Mouse (Mus musculus) neural tube, embryonic 13.5 days (tissue): ENCODE results near the gene Pbp2. TPM values are rescaled to one million over a fixed set of nuclear protein-coding genes. Genes with fewer than 3 reads are reported as not detected.

ENCODE experiments used
- ATAC-seq: fragments of 200-750 bp; cut with Nextera tagmentation; 2 replicates; pipeline ENCODE4 v1.8.0; 2017; ENCODE audit warnings: low read depth, mild to moderate bottlenecking, moderate TSS enrichment, moderate library complexity
- H3K27ac ChIP-seq: fragments of 300-500 bp; sonication (generic); replicated peaks from 2 replicates; pipeline ENCODE4 v1.5.1; 2015; ENCODE audit warnings: moderate library complexity, mild to moderate bottlenecking, inconsistent platforms
- H3K27me3 ChIP-seq: fragments of 300-500 bp; sonication (generic); 2 replicates; pipeline ENCODE4 v1.6.1; 2015; ENCODE audit warnings: mild to moderate bottlenecking, inconsistent platforms
- H3K36me3 ChIP-seq: fragments of 300-500 bp; sonication (generic); 2 replicates; pipeline ENCODE4 v1.6.1; 2015; ENCODE audit warnings: mild to moderate bottlenecking, inconsistent platforms
- H3K4me1 ChIP-seq: fragments of 300-500 bp; sonication (generic); replicated peaks from 2 replicates; pipeline ENCODE4 v1.6.1; 2015; ENCODE audit warnings: inconsistent platforms
- H3K4me2 ChIP-seq: fragments of 300-500 bp; sonication (generic); 2 replicates; pipeline ENCODE4 v1.6.1; 2015; ENCODE audit warnings: inconsistent platforms, mild to moderate bottlenecking, moderate library complexity
- H3K4me3 ChIP-seq: fragments of 300-500 bp; sonication (generic); 2 replicates; pipeline ENCODE4 v1.5.1; 2015; ENCODE audit warnings: mild to moderate bottlenecking, inconsistent platforms
- H3K9ac ChIP-seq: fragments of 300-500 bp; sonication (generic); 2 replicates; pipeline ENCODE4 v1.6.1; 2015; ENCODE audit warnings: moderate library complexity, mild to moderate bottlenecking, inconsistent platforms
- H3K9me3 ChIP-seq: fragments of 300-500 bp; sonication (generic); 2 replicates; pipeline ENCODE4 v1.6.1; 2016; ENCODE audit warnings: inconsistent platforms
- WGBS: fragments of 180-500 bp; shearing (Covaris S2); methylation state at CpG from one replicate; pipeline ENCODE4 v1.1.7; 2015; 5-methylcytosine and 5-hydroxymethylcytosine counted together
- polyA plus RNA-seq: library from polyadenylated mRNA; unstranded; fragments of >200 nt; fragmentation: Nextera tagmentation; extraction: Ambion mirVana; gene quantifications from 2 replicates; pipeline ENCODE4 v1.2.1, GENCODE M21; 2015

The Pbp2 gene
- polyA plus RNA-seq, 1 experiment from 2014 or later = 0.20 TPM

DNA sequence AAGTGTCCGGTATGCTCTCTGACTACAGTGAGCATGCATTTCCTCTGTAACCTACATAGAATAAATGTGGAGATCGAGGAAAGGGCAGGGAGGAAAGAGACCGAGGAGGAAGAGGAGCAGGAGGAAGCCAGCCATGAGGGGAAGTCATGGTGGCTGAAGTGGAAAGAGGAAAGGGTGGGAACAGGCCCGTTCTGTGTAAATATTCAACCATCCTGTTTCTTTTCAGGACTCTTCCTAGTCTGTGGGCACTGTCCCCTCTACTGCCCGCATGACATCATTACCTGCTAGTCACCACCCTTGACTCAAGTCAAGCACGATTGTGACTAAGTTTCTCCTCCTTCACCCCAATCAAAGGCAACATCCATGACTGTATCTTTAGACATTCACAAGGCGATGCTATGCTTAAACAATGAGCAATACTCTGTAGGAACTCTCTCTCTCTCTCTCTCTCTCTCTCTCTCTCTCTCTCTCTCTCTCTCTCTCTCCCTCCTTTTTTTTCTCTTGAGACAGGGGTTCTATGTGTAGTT lies 11.1 kb downstream of the Pbp2 start:
- Histone ChIP-seq H3K9ac (no peak overlapping the region), H3K27me3 (no peaks in the 10 kb centered on the region), H3K27ac (no peak overlapping the region), H3K4me2 (no peak overlapping the region), H3K4me1 (peaks cover 8% of the 10 kb centered on the region; the same call in 1 of the 2 replicates), H3K36me3 (no peaks in the 10 kb centered on the region), H3K4me3 (no peak overlapping the region), H3K9me3 (no peaks in the 10 kb centered on the region)
- ATAC-seq = no peak
- WGBS = 80% methylated on average over 7 of the region's 7 CpGs

DNA sequence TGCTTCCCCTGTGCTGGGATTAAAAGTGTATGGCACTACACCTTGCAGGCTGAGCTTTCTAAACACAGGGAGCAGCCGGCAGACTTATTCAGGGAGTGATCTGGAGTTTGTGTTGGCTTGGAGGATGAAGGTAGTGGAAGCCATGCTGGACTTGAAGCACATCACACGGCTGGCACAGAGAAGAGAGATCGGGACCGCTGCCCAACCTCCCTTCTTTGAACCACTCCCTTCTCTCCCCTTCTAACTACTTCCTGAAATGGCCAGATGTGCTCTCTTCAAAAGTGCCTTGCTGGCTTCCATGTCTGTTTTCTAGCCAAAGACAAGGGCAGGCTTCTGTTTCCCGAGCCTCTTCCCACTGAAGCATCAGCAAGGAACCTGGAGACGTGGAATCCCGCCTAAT lies 12.6 kb downstream of the Pbp2 start:
- Histone ChIP-seq H3K4me1 (peaks cover 8% of the 10 kb centered on the region; the same call in 1 of the 2 replicates), H3K4me3 (no peak overlapping the region), H3K36me3 (no peaks in the 10 kb centered on the region), H3K27me3 (no peaks in the 10 kb centered on the region), H3K27ac (no peak overlapping the region), H3K9ac (no peak overlapping the region), H3K4me2 (no peak overlapping the region), H3K9me3 (no peaks in the 10 kb centered on the region)
- no peak for ATAC-seq
- 88% methylated on average over 7 of the region's 7 CpGs for WGBS

DNA sequence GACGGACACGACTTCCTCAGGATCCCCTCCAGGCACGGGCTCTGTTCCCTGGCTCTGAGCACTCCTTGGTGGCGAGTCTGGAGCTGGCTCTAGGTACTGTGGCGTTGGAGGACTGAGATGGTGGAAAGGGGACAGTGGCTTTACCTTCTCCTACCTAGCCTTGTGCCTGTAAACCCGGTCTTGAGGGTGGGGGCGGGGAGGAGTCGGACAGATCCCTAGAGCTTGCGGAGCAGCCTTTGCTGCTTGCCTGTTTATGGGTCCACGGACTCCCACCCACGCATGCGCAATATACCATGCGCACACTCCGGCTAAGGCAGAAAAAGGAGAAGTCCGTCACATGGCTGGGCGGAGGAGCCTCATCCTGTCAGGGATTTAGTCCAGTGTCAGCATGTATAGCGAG lies 13.9 kb downstream of the Pbp2 start:
- H3K36me3 ChIP-seq = no peaks in the 10 kb centered on the region
- no peaks in the 10 kb centered on the region for H3K9me3 ChIP-seq
- ATAC-seq = no peak
- no peak overlapping the region for H3K27ac ChIP-seq
- no peak overlapping the region for H3K4me2 ChIP-seq
- peaks cover 8% of the 10 kb centered on the region; the same call in 1 of the 2 replicates for H3K4me1 ChIP-seq
- 87% methylated on average over 17 of the region's 17 CpGs for WGBS
- H3K9ac ChIP-seq = no peak overlapping the region
- no peaks in the 10 kb centered on the region for H3K27me3 ChIP-seq
- H3K4me3 ChIP-seq = no peak overlapping the region

DNA sequence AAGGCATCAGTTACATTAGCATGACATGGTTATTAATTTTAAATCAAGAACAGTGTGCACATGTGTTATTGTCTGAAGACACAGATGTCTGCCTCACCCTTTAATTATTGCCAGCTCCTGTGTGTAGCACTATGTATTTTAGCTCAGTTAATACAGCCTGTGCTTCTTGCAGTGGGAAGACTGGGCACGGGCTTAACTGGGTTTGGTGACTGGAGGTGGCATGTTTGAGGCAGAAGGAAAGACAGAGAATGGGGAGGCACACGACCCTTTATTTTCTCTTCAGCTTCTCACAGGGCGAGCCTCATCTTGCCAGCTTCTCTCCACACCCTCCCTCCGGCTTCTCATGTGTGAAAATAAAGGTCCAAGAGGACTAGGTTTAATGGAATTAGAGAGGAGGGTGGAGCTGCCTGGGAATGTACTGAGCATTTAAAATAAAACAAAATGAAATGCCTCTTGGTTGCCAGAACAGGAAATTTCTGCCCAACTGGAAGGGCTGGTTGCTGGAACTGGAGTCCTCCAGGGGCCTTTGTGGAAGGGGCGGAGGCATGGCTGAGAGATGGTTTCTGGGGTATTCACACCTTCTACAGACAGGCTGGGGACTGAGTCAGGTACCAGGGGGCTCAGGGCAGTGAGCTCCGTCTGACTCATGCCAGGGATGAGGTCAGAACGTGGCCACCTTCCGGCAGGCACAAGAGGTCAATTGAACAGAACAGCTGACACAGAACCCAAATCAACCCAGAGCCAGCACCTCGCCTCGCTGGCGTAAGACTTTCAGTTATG lies 14.9 kb downstream of the Pbp2 start:
- H3K9me3 ChIP-seq = no peaks in the 10 kb centered on the region
- H3K9ac ChIP-seq = no peak overlapping the region
- 78% methylated on average over 11 of the region's 11 CpGs for WGBS
- no peaks in the 10 kb centered on the region for H3K27me3 ChIP-seq
- no peak overlapping the region for H3K4me3 ChIP-seq
- peaks cover 8% of the 10 kb centered on the region; the same call in 1 of the 2 replicates for H3K4me1 ChIP-seq
- H3K36me3 ChIP-seq = no peaks in the 10 kb centered on the region
- ATAC-seq = no peak
- H3K4me2 ChIP-seq = no peak overlapping the region
- H3K27ac ChIP-seq = peak overlapping the region; percentile 57

DNA sequence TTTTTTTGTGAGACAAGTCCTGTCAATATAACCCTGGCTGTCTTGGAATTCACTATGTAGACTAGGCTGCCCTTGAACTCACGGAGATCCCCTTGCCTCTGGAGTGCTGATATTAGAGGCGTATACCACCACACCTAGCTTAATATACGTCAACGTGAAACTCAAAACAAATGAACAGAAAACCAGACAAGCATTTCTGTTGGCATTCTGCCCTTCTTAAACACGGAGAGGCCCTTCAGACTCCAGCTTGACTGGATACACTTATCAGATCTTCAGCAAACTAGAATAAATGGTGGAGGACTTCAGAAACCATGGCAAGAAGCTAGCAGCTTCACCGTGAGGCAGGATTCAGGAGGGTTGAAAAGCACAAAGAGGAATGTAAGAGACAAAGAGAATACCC lies 16.1 kb downstream of the Pbp2 start:
- H3K27me3 ChIP-seq = no peaks in the 10 kb centered on the region
- H3K27ac ChIP-seq = no peak overlapping the region
- H3K4me2 ChIP-seq = no peak overlapping the region
- no peaks in the 10 kb centered on the region for H3K9me3 ChIP-seq
- ATAC-seq = no peak
- H3K4me1 ChIP-seq = peaks cover 8% of the 10 kb centered on the region; the same call in 1 of the 2 replicates
- H3K4me3 ChIP-seq = no peak overlapping the region
- 90% methylated on average over 6 of the region's 6 CpGs for WGBS
- H3K9ac ChIP-seq = no peak overlapping the region
- no peaks in the 10 kb centered on the region for H3K36me3 ChIP-seq

DNA sequence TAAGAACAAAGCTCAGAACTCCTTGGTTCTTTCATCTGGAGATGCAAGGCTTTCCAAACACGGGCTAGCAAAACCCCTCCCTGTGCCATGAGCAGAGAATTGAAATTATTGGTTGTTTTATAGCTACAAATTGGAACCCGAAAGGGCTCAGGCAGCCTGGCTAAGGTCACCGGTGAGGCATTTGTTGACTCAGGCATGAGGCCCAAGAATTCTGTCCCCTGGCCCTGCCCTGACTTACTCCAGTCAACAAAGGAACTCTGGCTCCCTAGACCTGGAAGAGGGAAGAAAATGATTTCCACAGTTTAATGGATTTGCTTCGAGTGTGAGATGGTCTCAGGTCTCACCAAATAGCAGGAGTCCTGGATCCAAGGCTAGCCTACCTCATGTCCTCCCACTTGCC lies 17.8 kb downstream of the Pbp2 start:
- WGBS = 68% methylated on average over 4 of the region's 4 CpGs
- no peaks in the 10 kb centered on the region for H3K36me3 ChIP-seq
- no peaks in the 10 kb centered on the region for H3K9me3 ChIP-seq
- peaks cover 8% of the 10 kb centered on the region; the same call in 1 of the 2 replicates for H3K4me1 ChIP-seq
- ATAC-seq = no peak
- H3K4me2 ChIP-seq = no peak overlapping the region
- no peak overlapping the region for H3K27ac ChIP-seq
- no peaks in the 10 kb centered on the region for H3K27me3 ChIP-seq
- H3K4me3 ChIP-seq = no peak overlapping the region
- no peak overlapping the region for H3K9ac ChIP-seq

DNA sequence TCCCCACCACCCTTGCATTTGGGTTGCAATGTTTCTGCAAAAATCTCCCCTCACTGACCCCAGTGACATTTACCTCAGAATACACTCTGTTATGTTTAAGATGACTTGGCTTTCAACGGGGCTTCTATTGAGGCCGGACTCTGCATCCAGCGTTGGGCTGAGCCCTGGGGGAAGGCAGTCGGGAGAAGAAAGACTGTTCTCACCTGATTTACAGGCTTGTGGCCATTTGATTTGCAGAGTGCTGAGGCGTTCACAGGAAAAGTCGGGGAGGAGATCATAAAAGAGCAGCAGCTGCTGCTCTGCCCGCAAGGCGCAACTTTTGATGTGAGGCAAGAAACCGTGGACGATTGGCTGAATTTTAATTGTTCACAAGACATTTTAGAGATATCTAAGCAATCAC lies 30.3 kb downstream of the Pbp2 start:
- peaks cover 16% of the 10 kb centered on the region for H3K4me1 ChIP-seq
- no peaks in the 10 kb centered on the region for H3K36me3 ChIP-seq
- peak overlapping the region; percentile 7; the same call in 1 of the 2 replicates for H3K4me2 ChIP-seq
- H3K4me3 ChIP-seq = no peak overlapping the region
- H3K27me3 ChIP-seq = no peaks in the 10 kb centered on the region
- peak; percentile 50; the same call in 1 of the 2 replicates for ATAC-seq
- H3K27ac ChIP-seq = peak overlapping the region; percentile 54
- 3% methylated on average over 10 of the region's 10 CpGs for WGBS
- H3K9ac ChIP-seq = no peak overlapping the region
- H3K9me3 ChIP-seq = no peaks in the 10 kb centered on the region

DNA sequence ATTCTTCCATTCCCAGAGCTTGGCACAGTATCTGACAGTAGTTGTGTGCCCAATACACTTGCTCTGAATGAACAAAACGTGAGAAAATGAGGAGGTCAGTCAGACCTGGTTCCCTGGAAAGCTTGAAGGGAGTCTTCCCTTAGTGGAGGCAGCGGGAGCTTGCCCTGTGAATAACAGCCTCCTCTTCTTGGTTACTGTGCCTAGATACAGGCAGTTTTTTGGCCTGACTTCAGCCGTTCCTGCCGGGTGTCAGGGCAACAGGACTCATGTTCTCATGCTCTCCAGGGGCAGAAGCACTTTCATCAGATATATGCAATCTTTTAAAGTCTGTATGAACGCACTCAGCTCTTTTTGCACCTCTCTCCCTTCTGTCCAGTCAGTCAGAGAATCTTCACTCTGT lies 30.9 kb downstream of the Pbp2 start:
- ATAC-seq = peak; percentile 85
- Histone ChIP-seq H3K9ac (no peak overlapping the region), H3K4me3 (no peak overlapping the region), H3K9me3 (no peaks in the 10 kb centered on the region), H3K27me3 (no peaks in the 10 kb centered on the region; the same call in 1 of the 2 replicates), H3K36me3 (no peaks in the 10 kb centered on the region), H3K4me1 (peaks cover 16% of the 10 kb centered on the region), H3K27ac (peak overlapping the region; percentile 54), H3K4me2 (0 out of 2 replicates have a peak overlapping the region, but pooled peaks have one; percentile 7)
- WGBS = 42% methylated on average over 5 of the region's 5 CpGs

DNA sequence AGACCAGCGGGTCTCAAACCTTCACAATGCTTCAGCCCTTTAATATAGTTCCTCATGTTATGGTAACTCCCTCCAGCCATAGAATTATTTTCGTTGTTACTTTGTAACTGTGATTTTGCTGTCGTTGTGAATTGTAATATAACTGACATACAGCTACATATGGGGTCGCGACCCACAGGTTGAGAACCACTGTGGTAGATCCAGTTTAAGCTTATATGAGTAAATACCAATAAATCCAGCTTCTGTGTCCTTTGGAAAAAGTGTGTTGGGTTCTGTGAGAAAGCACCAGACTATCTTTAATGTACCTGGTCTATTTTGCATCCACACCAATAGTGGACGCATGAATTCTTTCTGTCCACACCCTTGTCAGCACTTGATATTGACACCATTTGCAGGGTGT lies 31.9 kb downstream of the Pbp2 start:
- H3K4me2 ChIP-seq = no peak overlapping the region
- H3K4me3 ChIP-seq = no peak overlapping the region
- H3K36me3 ChIP-seq = no peaks in the 10 kb centered on the region
- peaks cover 16% of the 10 kb centered on the region for H3K4me1 ChIP-seq
- WGBS = 89% methylated on average over 6 of the region's 6 CpGs
- no peak overlapping the region for H3K9ac ChIP-seq
- no peaks in the 10 kb centered on the region for H3K9me3 ChIP-seq
- no peak overlapping the region for H3K27ac ChIP-seq
- no peaks in the 10 kb centered on the region; the same call in 1 of the 2 replicates for H3K27me3 ChIP-seq
- no peak for ATAC-seq

DNA sequence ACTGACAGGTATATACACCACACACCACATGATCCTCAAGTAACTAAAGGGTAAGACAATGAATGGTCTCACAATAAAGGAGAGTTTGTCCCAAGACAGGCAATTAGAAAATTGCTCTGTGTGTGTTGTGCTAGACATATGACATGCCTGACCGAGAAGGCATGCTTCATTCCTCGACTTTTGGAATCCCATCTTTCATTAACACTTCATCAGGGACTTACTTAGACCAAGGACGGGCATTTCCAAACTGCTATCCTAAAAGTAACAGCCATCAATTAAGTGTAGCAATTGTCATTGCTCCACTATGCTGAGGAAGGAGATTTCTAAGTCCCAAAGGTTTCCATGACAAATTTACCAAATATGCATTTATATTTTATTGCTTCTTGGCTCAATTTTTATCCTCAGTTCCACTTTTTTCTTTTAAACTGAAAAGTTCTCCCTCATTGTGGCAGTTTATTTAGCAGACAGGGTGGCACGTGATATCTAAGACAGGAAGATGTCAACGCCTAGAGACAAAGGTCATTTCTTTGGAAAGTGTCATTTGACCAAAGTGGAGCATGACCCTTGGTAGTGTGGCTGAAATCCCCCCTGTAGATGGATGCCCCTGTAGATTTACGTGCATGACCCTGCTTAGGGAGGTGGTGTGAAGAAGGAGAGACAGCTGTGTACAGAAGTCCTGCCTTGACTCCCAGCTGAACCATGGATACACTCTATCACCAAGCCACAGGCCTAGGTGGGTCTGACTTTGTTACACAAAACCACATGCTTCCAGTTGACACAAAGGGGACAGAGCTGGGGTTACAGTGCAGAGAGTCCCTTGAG lies 33.5 kb downstream of the Pbp2 start:
- no peak overlapping the region for H3K9ac ChIP-seq
- H3K36me3 ChIP-seq = no peaks in the 10 kb centered on the region
- 76% methylated on average over 6 of the region's 6 CpGs for WGBS
- no peak overlapping the region for H3K4me2 ChIP-seq
- H3K27ac ChIP-seq = no peak overlapping the region
- H3K27me3 ChIP-seq = no peaks in the 10 kb centered on the region; the same call in 1 of the 2 replicates
- no peak overlapping the region for H3K4me3 ChIP-seq
- H3K4me1 ChIP-seq = peaks cover 22% of the 10 kb centered on the region
- ATAC-seq = no peak
- no peaks in the 10 kb centered on the region for H3K9me3 ChIP-seq

DNA sequence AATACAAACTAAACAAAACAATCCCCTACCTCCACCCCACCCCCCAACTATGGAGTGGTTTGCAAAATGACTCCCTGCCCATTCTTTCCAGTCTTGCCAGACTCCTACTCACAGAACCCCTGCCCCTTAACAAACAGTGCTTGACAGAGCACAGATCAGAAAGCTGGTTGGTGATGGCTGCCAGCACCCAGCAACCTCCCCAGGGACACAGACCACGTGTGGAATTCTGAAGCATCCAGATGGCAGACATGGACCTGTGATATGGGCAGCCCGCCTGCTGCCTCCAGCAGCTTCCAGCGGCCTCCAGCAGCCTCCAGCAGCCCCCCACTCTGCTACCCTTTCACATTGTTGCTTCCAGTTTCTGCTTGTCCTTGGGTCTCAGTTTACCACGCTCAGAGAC lies 35.0 kb downstream of the Pbp2 start:
- H3K9me3 ChIP-seq = no peaks in the 10 kb centered on the region
- ATAC-seq = no peak
- no peak overlapping the region for H3K27ac ChIP-seq
- no peaks in the 10 kb centered on the region; the same call in 1 of the 2 replicates for H3K27me3 ChIP-seq
- WGBS = 59% methylated on average over 4 of the region's 4 CpGs
- H3K4me2 ChIP-seq = no peak overlapping the region
- H3K4me1 ChIP-seq = peaks cover 21% of the 10 kb centered on the region
- no peak overlapping the region for H3K4me3 ChIP-seq
- H3K9ac ChIP-seq = no peak overlapping the region
- no peaks in the 10 kb centered on the region for H3K36me3 ChIP-seq

DNA sequence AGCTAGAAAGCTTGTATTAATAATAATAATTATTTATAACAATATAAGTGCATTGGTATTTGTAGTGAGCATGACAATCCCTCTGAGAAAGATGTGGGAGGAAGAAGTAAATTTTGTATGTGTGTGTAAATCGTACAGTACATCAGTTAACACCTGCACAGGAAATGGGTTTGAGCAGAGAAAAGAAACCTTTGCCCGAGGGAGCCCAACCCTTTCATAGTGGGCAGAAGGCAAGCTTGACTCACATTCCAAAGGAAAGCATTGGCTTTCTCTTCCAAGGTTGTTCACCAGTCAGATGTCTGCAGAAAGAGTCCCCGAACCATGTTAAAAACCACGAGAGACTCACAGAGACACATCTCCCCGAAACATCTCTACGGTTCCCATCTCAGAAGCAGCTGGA lies 37.1 kb downstream of the Pbp2 start:
- H3K9ac ChIP-seq = no peak overlapping the region
- H3K27ac ChIP-seq = no peak overlapping the region
- ATAC-seq = no peak
- no peak overlapping the region for H3K4me2 ChIP-seq
- no peaks in the 10 kb centered on the region for H3K9me3 ChIP-seq
- no peak overlapping the region for H3K4me3 ChIP-seq
- peaks cover 9% of the 10 kb centered on the region for H3K4me1 ChIP-seq
- H3K27me3 ChIP-seq = no peaks in the 10 kb centered on the region; the same call in 1 of the 2 replicates
- H3K36me3 ChIP-seq = no peaks in the 10 kb centered on the region
- 91% methylated on average over 6 of the region's 6 CpGs for WGBS
